Mouse (Mus musculus) skeletal muscle tissue, adult 2 months (tissue): ENCODE measurements around the gene Clptm1.
A peak's percentile ranks its signal among the peaks of the same experiment; 100 is the strongest.
"Not testable (repeated sequence)": the region's sequence is repeated elsewhere in the genome, so short reads cannot be mapped to it uniquely, and the experiment has no call there.

Experiments used
- DNase-seq: peaks from one replicate; pipeline ENCODE4 v3.0.0-alpha.2; 2012; ENCODE audit warnings: low read depth, low spot score

Clptm1 gene

DNA sequence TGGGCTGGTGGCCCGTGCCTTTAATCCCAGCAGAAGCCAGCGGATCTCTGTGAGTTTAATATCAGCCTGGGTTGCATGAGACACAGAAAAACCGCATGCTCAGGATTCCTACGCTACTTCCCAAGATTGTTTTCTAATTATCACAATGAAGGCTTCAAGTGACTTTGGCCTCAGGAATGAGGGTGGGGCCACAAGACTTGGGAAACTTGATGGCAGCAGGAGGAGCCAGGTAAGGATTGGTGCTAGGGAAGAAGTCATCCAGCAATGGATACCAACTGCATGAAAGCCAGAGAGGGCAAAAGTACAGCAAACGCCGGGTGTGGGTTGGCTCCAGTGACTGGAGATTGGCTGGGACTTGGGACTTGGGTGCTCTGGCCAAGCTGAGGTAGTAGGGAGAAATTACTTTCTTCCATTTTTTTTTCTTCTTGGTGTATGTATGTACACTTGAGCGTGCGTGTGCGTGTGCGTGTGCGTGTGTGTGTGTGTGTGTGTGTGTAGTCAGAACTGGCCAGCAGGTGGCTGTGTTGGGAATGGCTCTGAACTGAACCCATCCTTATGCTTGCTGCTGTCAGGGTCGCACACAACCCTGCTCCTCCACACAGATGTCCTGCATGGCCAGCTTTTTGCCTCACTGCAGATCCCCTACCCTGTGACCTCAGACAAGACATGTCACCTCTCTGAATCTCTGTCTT is 55.0 kb downstream of the Clptm1 start:
- no peak for DNase-seq

DNA sequence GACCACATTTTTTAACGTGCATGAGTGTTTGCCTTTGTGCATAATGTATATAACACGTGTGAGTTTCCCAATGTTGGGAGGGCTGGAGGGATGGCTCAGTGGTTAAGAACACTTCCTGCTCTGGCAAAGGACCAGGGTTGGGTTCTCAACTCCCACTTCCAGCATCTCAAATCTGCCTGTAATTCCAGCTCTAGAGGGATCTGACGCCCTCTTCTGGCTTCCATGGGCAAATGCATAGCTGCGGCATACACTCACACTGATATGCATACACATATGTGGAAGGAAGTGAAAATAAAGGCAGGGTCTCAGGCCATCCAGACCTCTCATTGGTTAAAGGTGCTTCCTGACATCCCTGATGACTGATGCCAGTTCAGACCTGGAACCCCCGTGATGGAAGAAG is 57.5 kb downstream of the Clptm1 start:
- no peak for DNase-seq

DNA sequence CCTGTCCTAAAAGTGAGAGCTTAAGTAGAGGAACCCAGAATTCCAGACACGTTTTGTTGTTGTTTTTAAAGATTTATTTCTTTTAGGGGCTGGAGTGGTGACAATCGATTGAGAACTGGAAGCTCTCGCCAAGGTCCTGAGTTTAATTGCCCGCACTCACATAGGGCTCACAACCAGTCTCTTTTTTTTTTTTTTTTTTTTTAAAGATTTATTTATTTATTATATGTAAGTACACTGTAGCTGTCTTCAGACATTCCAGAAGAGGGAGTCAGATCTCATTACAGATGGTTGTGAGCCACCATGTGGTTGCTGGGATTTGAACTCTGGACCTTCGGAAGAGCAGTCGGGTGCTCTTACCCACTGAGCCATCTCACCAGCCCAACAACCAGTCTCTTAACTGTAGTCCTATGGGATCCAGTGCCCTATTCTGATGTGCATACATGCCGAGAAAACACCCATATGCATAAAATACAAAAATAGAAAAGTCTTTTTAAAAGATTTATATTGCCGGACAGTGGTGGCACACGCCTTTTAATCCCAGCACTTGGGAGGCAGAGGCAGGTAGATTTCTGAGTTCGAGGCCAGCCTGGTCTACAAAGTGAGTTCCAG is 60.1 kb downstream of the Clptm1 start:
- DNase-seq = not testable (repeated sequence)

DNA sequence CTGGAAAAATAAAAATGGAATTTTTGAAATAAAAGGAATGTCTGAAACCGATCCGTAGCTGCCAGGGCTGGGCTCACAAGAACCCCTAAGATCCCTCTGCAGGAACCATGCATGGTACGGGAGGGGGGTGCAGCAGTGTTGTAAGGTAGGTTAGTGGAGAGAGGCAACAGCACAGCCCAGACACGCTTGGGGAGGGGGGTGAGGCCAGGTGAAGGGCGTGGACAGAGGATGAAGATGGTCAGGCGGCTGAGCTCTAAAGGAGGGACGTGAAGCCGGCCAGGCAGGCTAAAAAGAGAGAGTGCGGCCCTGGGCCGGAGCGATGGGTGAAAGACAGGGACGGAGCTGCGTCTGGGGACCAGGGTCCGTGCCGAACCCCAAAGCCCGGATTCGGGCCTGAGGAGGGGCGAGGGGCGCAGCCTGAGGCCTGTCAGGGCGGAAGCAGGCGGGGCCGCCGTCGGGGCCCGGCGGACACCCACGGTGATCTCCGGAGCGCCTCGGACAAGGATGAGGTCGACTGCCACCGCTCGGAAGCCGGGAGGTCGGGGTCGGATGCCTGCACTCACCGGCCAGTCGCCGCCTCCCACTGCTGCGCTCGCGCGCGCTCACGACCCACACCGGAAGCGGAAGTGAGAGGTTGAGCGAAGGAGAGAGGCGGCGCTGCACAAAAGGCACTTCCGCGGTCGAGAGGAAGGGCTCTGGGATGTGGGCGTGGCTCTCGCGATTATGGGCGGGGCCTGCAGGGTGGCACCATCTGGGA is 60.8 kb downstream of the Clptm1 start, which contains the start of gene Clasrp:
Gene Clasrp, minus strand, starts transcription at position 638 of the 757 bp plus-strand sequence.
- DNase-seq = peak; percentile 92

DNA sequence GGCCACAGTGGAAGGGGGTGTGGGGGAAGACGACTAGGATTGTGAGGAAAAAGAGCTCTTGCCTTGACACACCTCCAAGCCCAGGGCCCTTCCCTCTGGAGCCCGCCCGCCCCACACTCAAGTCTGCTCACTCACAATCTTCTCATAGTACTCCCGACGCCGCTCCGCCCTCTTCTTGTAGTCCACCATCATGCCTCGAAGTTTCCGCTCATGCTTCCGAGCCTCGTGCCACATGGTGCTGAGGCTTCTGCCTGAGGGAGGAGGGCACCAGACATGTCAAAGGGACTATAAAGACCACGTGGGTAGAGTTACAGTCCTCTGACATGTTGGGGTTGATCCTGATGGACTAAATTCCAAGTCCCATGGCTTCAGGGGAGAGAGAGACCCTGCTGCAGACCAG is 61.8 kb downstream of the Clptm1 start:
- no peak for DNase-seq

DNA sequence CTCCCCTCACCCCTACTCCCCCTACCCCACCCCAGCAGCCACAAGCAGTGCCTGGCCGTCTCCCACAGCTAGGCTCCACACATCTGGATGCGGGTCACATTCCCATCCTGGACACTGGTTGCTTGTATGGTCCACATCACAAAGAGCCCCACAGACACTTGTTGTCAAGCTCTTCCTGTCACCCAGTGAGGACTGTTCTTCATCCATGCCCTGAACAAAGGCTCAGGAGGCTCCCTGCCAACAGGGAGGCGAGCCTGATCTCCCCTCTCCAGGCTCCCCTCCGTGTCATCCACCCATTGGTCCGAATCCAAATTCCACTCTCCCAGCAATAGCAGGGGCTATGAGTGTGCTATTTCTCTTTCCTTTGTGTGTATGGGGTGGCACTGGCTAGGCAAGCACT is 64.3 kb downstream of the Clptm1 start:
- no peak for DNase-seq

DNA sequence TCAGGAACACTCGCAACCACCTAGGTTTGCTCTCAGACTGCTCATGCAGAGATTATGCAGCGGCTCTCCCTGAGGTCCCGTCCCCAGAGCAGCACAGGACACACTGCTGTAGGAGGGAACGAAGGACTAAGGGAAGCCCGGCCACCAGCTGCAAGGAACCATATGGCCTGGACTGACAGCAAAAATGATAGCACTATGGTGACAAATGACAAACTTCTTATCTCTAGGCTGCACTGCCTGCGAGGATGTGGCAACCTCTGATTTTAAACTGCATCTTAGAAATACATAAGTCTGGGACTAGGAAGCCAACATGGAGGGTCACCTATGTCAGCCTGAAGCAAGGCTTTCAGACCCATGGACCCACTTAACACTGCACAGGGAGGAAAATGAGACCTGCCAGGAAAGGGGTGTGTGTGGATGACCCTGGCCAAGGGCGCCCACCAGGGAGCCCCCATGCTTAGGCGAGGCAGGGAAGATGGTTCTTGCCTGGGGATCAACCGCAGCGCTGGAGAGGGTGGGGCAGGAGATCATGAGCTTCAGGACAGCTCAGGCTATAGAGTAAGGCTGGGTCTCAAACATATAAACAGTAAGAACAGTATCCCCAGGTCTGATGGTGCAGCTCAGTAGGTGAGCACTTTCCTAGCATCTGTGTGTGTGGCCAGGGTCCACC is 71.6 kb downstream of the Clptm1 start:
- no peak for DNase-seq

DNA sequence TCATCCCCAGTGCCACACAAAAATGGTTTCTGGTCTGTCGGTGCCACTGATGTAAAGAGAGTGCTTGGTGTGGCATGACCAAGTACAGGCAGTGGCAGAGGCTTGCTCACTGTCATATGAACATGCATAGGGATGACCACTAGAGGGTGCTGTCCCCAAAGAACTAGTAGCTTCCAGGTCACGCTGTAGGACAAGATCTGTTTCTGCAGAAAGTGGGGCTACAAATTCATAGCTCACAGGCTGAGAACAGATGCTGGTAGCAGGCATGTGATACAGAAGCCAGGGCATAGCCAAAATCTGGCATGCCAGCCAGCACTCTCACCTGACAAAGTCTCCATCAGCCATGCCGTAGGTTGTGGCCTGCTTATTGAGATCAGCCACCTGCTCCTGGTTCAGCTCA is 74.9 kb downstream of the Clptm1 start:
- peak; percentile 73 for DNase-seq

DNA sequence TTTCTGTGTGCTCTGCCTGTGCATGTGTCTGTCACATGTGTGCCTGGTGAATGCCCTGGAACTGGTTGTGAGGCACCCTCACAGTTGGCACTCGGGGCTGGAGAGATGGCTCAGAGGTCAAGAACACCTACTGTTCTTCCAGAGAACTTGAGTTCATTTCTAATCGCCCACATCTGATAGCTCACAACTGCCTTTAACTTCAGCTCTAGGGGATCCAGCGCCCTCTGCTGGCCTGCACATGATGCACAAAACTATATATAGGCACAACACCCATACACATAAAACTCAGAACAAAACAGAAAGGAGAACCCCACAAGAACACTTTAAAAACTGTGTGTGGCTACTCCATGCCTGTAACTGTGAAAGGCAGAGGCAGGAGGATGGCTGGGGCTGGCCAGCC is 75.6 kb downstream of the Clptm1 start:
- no peak for DNase-seq

DNA sequence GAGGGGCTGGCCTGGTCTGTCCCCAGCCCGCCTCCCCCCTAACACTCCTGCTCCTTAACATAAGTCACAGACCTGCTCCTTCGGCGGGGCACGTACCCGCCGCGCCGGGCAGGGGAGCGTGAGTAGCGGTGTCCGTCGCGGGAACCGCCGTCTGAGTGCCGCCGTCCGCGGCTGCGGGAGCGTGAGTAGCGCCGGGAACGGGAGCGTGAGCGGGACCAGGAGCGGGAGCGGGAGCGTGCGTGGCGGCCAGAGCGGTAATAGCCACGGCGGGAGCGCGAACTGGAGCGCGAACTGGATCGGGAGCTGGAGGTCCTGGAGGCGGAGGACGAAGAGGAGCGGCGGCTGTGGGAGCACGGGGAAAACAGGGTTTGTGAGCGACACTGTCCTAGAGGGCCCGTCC is 78.6 kb downstream of the Clptm1 start:
- no peak for DNase-seq
